Mouse (Mus musculus): ENCODE measurements at regions not wholly inside any gene's neighbourhood (a gene's known extent, or its start where the extent isn't known, plus 50 kb on each side); places are given as distances from the start of the nearest gene placed in this dataset.

DNA sequence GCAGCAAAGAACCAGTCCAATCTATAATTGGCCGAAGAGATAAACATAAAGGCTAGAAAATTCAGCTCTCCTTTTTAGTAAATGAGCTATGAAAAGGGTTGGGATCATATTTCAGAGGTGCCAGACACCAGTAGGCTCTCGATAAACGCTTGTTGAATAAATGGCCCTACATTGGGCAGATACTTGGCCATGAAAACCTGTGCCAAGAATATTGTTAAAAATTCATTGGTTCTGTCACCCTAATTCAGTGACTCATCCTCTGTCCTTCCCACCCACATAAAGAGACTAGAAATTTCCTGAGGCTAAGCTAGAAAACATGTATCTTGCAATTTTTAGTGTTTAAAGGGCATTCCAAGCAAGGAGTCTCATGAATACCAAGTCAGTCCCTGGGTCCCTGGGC lies 224.3 kb upstream of the Spaca1 start:
- H3K9me3 ChIP-seq (ENCODE audit: low read length) = no peaks in the 10 kb centered on the region
- no peaks in the 10 kb centered on the region for H3K4me1 ChIP-seq (replicated peaks; ENCODE audit: low read depth, low read length)
- TF ChIP-seq NANOG (IDR thresholded peaks at IDR 0.05; ENCODE audit: borderline replicate concordance, low read length) = no peak
- TF ChIP-seq CTCF (conservative IDR thresholded peaks at IDR 0.05; ENCODE audit: low read length) = no peak
- TF ChIP-seq POU5F1 (IDR thresholded peaks at IDR 0.05; ENCODE audit: borderline replicate concordance, low read length) = no peak
- no peaks in the 10 kb centered on the region for H3K36me3 ChIP-seq (ENCODE audit: insufficient read depth, low read length)
- no peak overlapping the region for H3K4me3 ChIP-seq (replicated peaks; ENCODE audit: low read length)
- H3K27me3 ChIP-seq (ENCODE audit: insufficient read depth, low read length) = no peaks in the 10 kb centered on the region

DNA sequence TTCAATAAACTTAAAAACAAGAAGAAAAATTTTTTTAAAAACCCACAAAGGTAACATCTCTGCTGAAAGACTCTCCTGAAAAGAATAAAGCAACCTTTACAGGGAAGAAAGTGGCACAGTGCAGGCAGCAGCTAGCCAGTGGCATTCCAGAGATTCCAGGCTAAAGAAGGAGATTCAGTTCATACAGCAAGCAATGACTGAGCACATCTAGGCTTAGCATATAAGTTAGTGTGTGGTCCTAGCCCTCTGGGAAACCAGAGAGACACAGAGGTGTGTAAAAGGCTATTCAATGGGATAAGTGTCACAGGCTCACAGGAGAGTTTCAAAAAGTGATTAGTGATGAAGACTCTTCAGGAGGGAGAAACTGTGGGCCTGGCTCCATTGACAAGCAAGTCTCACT lies 225.4 kb upstream of the Spaca1 start:
- Histone ChIP-seq H3K9me3 (ENCODE audit: low read length) (no peaks in the 10 kb centered on the region), H3K27me3 (ENCODE audit: insufficient read depth, low read length) (no peaks in the 10 kb centered on the region), H3K36me3 (ENCODE audit: insufficient read depth, low read length) (no peaks in the 10 kb centered on the region), H3K4me3 (replicated peaks; ENCODE audit: low read length) (no peak overlapping the region), H3K4me1 (replicated peaks; ENCODE audit: low read depth, low read length) (no peaks in the 10 kb centered on the region)
- TF ChIP-seq POU5F1 (IDR thresholded peaks at IDR 0.05; ENCODE audit: borderline replicate concordance, low read length) (no peak), NANOG (IDR thresholded peaks at IDR 0.05; ENCODE audit: borderline replicate concordance, low read length) (no peak), CTCF (conservative IDR thresholded peaks at IDR 0.05; ENCODE audit: low read length) (no peak)

DNA sequence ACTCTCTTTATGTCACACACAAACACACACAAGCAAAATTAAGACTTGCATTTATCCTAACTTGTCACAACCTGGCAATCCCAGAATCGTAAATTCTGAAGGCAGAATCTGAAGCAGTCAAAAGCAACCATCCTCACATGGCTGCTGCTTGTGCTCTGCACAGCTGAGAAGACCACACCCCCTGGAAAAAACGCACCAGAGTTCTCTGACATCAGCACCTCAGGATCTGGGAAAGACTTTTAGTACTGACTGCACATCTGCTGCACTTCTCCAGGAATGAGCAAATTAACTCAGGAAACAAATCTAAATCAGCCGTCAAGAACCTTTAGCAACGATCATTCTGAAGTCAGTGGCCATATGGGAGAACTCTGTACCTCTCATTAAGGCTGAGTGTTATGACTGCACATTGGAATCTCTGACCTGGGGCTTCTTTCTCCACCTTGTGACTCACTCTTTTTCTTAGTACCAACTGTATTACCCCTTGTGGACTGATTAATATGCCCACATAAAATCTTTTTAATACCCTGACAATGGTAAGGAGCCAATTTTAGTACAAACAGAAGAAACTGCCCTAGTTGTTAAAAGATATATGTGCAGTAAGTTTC lies 248.1 kb upstream of the Akirin2 start:
- TF ChIP-seq POU5F1 (IDR thresholded peaks at IDR 0.05; ENCODE audit: borderline replicate concordance, low read length) = no peak
- no peak for TF ChIP-seq NANOG (IDR thresholded peaks at IDR 0.05; ENCODE audit: borderline replicate concordance, low read length)
- no peak for TF ChIP-seq CTCF (conservative IDR thresholded peaks at IDR 0.05; ENCODE audit: low read length)
- no peaks in the 10 kb centered on the region for H3K36me3 ChIP-seq (ENCODE audit: insufficient read depth, low read length)
- H3K27me3 ChIP-seq (ENCODE audit: insufficient read depth, low read length) = no peaks in the 10 kb centered on the region
- no peaks in the 10 kb centered on the region; the same call in 1 of the 2 replicates for H3K9me3 ChIP-seq (ENCODE audit: low read length)
- 0 out of 2 replicates have a peak, but pooled peaks cover 4% of the 10 kb centered on the region for H3K4me1 ChIP-seq (replicated peaks; ENCODE audit: low read depth, low read length)
- H3K4me3 ChIP-seq (replicated peaks; ENCODE audit: low read length) = no peak overlapping the region

DNA sequence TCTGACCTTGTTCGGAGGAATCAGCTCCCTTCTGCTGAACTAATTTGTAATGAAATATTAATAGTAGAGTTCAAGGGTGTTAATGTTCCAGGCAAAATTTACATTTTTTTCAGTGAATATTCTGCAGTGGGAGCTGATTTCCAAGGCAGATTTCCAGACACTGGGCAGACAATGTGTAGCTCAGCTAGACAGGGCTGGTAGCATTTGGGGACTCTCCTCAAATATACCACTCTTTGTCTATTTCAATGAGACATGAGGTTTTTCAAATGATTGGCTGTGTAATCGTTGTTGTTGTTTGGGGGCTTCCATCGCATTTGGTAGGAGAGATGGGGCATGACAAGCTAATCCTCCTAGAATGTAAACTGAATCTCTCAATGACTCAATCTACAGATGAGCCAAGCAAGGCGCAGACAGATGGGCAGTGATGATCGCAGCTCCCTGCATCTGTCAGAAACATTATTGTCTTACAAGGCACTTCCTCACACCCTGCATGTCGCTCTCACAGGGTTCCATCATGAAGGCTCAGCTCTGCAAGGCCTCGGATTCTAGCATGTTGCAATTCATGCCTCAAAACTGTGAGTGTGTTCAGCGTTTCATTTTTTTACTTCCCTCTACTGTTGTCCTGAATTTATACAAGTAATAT lies 241.7 kb upstream of the Akirin2 start:
- H3K36me3 ChIP-seq (ENCODE audit: insufficient read depth, low read length) = no peaks in the 10 kb centered on the region
- H3K4me1 ChIP-seq (replicated peaks; ENCODE audit: low read depth, low read length) = no peaks in the 10 kb centered on the region
- TF ChIP-seq POU5F1 (IDR thresholded peaks at IDR 0.05; ENCODE audit: borderline replicate concordance, low read length) (no peak), NANOG (IDR thresholded peaks at IDR 0.05; ENCODE audit: borderline replicate concordance, low read length) (no peak), CTCF (conservative IDR thresholded peaks at IDR 0.05; ENCODE audit: low read length) (no peak)
- H3K9me3 ChIP-seq (ENCODE audit: low read length) = no peaks in the 10 kb centered on the region
- no peak overlapping the region for H3K4me3 ChIP-seq (replicated peaks; ENCODE audit: low read length)
- H3K27me3 ChIP-seq (ENCODE audit: insufficient read depth, low read length) = no peaks in the 10 kb centered on the region

DNA sequence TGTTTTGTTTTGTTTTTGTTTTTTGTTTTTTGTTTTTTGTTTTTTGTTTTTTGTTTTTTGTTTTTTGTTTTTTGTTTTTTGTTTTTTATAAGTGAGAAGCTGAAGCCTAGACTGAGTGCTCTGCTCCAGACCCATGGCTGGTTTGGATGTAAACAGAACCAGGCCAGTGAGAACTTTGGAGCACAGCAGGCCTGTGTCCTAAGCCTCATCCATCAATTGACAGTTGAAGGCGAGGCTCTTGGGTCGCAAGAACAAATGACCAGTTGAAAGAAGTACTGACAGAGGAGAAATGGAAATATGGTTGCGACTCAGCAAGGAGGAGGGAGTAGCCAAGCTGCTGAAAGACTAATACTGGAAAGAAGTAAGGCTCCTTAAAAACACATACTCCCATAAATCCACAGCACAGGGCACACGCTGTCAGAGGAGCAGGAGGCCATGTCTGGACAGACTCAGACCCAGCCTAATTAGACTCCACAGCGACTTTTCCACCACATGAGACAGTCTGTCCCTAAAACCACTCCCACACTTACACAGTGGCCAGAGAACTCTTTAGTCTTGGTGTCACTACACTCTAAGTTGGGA lies 240.6 kb upstream of the Akirin2 start:
- Histone ChIP-seq H3K4me1 (replicated peaks; ENCODE audit: low read depth, low read length) (no peaks in the 10 kb centered on the region), H3K27me3 (ENCODE audit: insufficient read depth, low read length) (no peaks in the 10 kb centered on the region), H3K9me3 (ENCODE audit: low read length) (no peaks in the 10 kb centered on the region), H3K4me3 (replicated peaks; ENCODE audit: low read length) (no peak overlapping the region), H3K36me3 (ENCODE audit: insufficient read depth, low read length) (no peaks in the 10 kb centered on the region)
- no peak for TF ChIP-seq NANOG (IDR thresholded peaks at IDR 0.05; ENCODE audit: borderline replicate concordance, low read length)
- no peak for TF ChIP-seq POU5F1 (IDR thresholded peaks at IDR 0.05; ENCODE audit: borderline replicate concordance, low read length)
- TF ChIP-seq CTCF (conservative IDR thresholded peaks at IDR 0.05; ENCODE audit: low read length) = no peak

DNA sequence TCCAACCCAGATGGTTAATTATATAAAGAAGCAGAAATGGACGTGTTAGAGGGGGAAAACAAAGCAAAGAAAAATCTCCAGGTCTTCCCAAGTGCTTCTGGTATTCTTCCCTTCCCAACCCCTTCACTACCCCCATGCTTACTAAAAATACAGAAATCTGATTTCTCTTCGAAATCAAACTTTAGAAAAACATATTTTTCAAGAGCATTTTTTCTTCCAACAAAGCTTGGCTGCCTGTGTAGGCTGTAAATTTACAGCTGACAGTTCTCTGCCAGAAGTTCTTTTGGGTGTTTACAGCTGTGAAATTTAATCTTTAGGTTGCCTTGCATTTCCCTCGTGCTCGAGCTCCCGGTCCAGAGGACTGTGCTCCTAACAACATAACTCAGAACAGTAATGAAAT lies 234.9 kb upstream of the Akirin2 start:
- Histone ChIP-seq H3K27me3 (ENCODE audit: insufficient read depth, low read length) (no peaks in the 10 kb centered on the region), H3K4me1 (replicated peaks; ENCODE audit: low read depth, low read length) (peaks cover 6% of the 10 kb centered on the region), H3K4me3 (replicated peaks; ENCODE audit: low read length) (no peak overlapping the region), H3K36me3 (ENCODE audit: insufficient read depth, low read length) (no peaks in the 10 kb centered on the region), H3K9me3 (ENCODE audit: low read length) (no peaks in the 10 kb centered on the region)
- TF ChIP-seq NANOG (IDR thresholded peaks at IDR 0.05; ENCODE audit: borderline replicate concordance, low read length) (no peak), CTCF (conservative IDR thresholded peaks at IDR 0.05; ENCODE audit: low read length) (no peak), POU5F1 (IDR thresholded peaks at IDR 0.05; ENCODE audit: borderline replicate concordance, low read length) (no peak)

DNA sequence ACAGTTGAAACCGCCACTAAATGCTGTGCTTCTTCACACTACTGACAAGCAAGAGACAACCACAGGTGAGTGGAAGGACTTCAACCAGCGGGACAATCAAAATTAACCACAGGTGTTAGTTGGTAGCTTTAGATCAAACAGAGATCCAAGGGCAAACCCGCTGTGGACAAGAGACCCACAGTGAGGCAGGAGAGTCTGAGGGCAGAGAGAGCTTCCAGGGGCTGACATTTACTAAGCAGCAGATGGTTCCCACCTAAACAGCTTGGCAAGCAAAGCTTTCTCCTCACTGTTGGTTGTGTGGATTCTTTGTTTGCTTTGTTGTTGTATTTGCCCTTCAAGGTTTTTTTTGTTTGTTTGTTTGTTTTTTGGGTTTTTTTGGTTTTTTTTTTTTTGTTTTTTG lies 227.9 kb upstream of the Akirin2 start:
- Histone ChIP-seq H3K27me3 (ENCODE audit: insufficient read depth, low read length) (no peaks in the 10 kb centered on the region), H3K9me3 (ENCODE audit: low read length) (0 out of 2 replicates have a peak, but pooled peaks cover 6% of the 10 kb centered on the region), H3K36me3 (ENCODE audit: insufficient read depth, low read length) (no peaks in the 10 kb centered on the region), H3K4me3 (replicated peaks; ENCODE audit: low read length) (no peak overlapping the region), H3K4me1 (replicated peaks; ENCODE audit: low read depth, low read length) (peaks cover 6% of the 10 kb centered on the region)
- TF ChIP-seq CTCF (conservative IDR thresholded peaks at IDR 0.05; ENCODE audit: low read length) (no peak), POU5F1 (IDR thresholded peaks at IDR 0.05; ENCODE audit: borderline replicate concordance, low read length) (no peak), NANOG (IDR thresholded peaks at IDR 0.05; ENCODE audit: borderline replicate concordance, low read length) (no peak)

DNA sequence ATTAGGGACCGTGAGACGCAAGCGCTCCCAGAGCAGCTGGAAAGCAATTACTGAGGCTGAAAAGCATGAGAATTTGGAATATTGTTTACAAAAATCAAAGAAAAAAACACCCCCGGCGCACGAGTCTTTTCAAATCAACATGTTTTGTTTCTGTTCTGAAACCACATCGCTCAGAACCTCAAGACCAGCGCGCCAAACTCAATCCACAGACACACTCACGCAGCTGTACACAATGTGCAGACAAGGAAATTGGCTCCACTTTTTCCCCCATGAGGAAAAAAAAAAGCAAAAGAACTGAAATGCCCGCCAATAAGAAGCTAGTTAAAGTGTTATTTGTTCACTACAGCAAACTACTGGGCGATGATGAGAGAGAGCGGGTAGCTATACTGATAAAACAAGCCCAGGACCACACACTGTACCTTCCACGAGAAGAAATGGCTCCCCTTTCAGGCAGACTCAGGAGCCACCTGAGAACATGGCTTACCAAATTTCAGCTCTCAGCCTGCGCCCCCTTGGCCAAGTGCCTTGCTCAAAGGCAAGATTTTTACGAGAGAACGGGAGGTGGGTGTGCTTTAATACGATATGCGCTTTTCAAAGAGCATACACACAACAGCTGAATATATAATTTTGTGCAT lies 222.5 kb upstream of the Akirin2 start:
- Histone ChIP-seq H3K36me3 (ENCODE audit: insufficient read depth, low read length) (no peaks in the 10 kb centered on the region), H3K9me3 (ENCODE audit: low read length) (0 out of 2 replicates have a peak, but pooled peaks cover 6% of the 10 kb centered on the region), H3K4me3 (replicated peaks; ENCODE audit: low read length) (no peak overlapping the region), H3K27me3 (ENCODE audit: insufficient read depth, low read length) (no peaks in the 10 kb centered on the region), H3K4me1 (replicated peaks; ENCODE audit: low read depth, low read length) (no peaks in the 10 kb centered on the region)
- TF ChIP-seq NANOG (IDR thresholded peaks at IDR 0.05; ENCODE audit: borderline replicate concordance, low read length) (no peak), POU5F1 (IDR thresholded peaks at IDR 0.05; ENCODE audit: borderline replicate concordance, low read length) (no peak), CTCF (conservative IDR thresholded peaks at IDR 0.05; ENCODE audit: low read length) (no peak)
